Mouse (Mus musculus) thymus, adult 2 months (tissue): ENCODE data around the gene St8sia2. TPM values are rescaled to one million over a fixed set of nuclear protein-coding genes. Genes with fewer than 3 reads are reported as not detected.

Experiments used
- DNase-seq: peaks from one replicate; pipeline ENCODE4 v3.0.0; 2021
- H3K27ac ChIP-seq: fragments of 200-500 bp; 2 replicates; pipeline ENCODE4 v1.5.1; 2012; ENCODE audit warnings: low read length, control low read depth; ENCODE audit not compliant: control insufficient read depth, insufficient read depth
- H3K27me3 ChIP-seq: fragments of 200-500 bp; 2 replicates; pipeline ENCODE4 v1.6.1; 2012; ENCODE audit warnings: mild to moderate bottlenecking, low read length, moderate library complexity, mixed read lengths; ENCODE audit not compliant: control insufficient read depth, insufficient read depth
- H3K36me3 ChIP-seq: fragments of 200-500 bp; 2 replicates; pipeline ENCODE4 v1.6.1; 2012; ENCODE audit warnings: mild to moderate bottlenecking, low read length, moderate library complexity; ENCODE audit not compliant: control insufficient read depth, insufficient read depth
- H3K4me1 ChIP-seq: fragments of 200-500 bp; replicated peaks from 2 replicates; pipeline ENCODE4 v1.6.1; 2012; ENCODE audit warnings: low read length; ENCODE audit not compliant: control insufficient read depth, insufficient read depth
- H3K4me3 ChIP-seq: fragments of 200-500 bp; 2 replicates; pipeline ENCODE4 v1.5.1; 2012; ENCODE audit warnings: mild to moderate bottlenecking, low read length, control low read depth, moderate library complexity; ENCODE audit not compliant: control insufficient read depth, insufficient read depth
- CTCF ChIP-seq: fragments of 200-500 bp; IDR thresholded peaks from 2 replicates; pipeline ENCODE4 v1.5.1; 2012; ENCODE audit warnings: mild to moderate bottlenecking, control low read depth, low read length, moderate library complexity, borderline replicate concordance; ENCODE audit not compliant: control insufficient read depth, poor library complexity, insufficient read depth; ENCODE audit errors: extremely low read depth
- POLR2A ChIP-seq: fragments of 200-500 bp; IDR thresholded peaks from 2 replicates; pipeline ENCODE4 v1.6.1; 2012; ENCODE audit warnings: mild to moderate bottlenecking, low read length, control low read depth, moderate library complexity; ENCODE audit not compliant: control insufficient read depth, poor library complexity, insufficient read depth; ENCODE audit errors: extremely low read depth
- WGBS: fragments of 180-500 bp; shearing (Covaris S2); methylation state at CpG from one replicate; pipeline ENCODE4 v1.1.7; 2018; 5-methylcytosine and 5-hydroxymethylcytosine counted together
- polyA plus RNA-seq: library from polyadenylated mRNA; depleted of rRNA; stranded (reverse); fragments of >200 nt; gene quantifications from 2 replicates; pipeline ENCODE4 v1.2.3, GENCODE M21; 2012

The St8sia2 gene
- polyA plus RNA-seq, 1 experiment = 0.47 TPM

- Histone ChIP-seq H3K4me3 (no peak overlapping the region), H3K4me1 (no peaks in the 10 kb centered on the region), H3K36me3 (no peaks in the 10 kb centered on the region), H3K27ac (no peak overlapping the region), H3K27me3 (no peaks in the 10 kb centered on the region)
- WGBS = 81% methylated on average over 4 of the region's 4 CpGs
- no peak for TF ChIP-seq CTCF
- TF ChIP-seq POLR2A = no peak
- DNase-seq = no peak
These were observed 71.8 kb downstream of the St8sia2 start for GRCm38 (mm10) chr7:73941640-73942039.

- no peak overlapping the region for H3K27ac ChIP-seq
- 91% methylated on average over 8 of the region's 8 CpGs for WGBS
- no peak for DNase-seq
- TF ChIP-seq POLR2A = no peak
- TF ChIP-seq CTCF = no peak
- no peaks in the 10 kb centered on the region for H3K36me3 ChIP-seq
- no peaks in the 10 kb centered on the region for H3K27me3 ChIP-seq
- no peak overlapping the region for H3K4me3 ChIP-seq
- H3K4me1 ChIP-seq = no peaks in the 10 kb centered on the region
These were observed 74.3 kb downstream of the St8sia2 start for GRCm38 (mm10) chr7:73939236-73939635.

- no peak for TF ChIP-seq POLR2A
- no peak for TF ChIP-seq CTCF
- no peak overlapping the region for H3K4me3 ChIP-seq
- no peak for DNase-seq
- no peaks in the 10 kb centered on the region for H3K36me3 ChIP-seq
- WGBS = 92% methylated on average over 7 of the region's 7 CpGs
- no peaks in the 10 kb centered on the region for H3K27me3 ChIP-seq
- H3K4me1 ChIP-seq = no peaks in the 10 kb centered on the region
- no peak overlapping the region for H3K27ac ChIP-seq
These were observed 75.3 kb downstream of the St8sia2 start for GRCm38 (mm10) chr7:73938046-73938810.

GRCm38 (mm10) chr7:73936119-73936518, 77.4 kb downstream of the St8sia2 start:
- Histone ChIP-seq H3K27ac (no peak overlapping the region), H3K36me3 (no peaks in the 10 kb centered on the region), H3K4me1 (no peaks in the 10 kb centered on the region), H3K27me3 (no peaks in the 10 kb centered on the region), H3K4me3 (no peak overlapping the region)
- DNase-seq = no peak
- no peak for TF ChIP-seq CTCF
- 57% methylated on average over 3 of the region's 3 CpGs for WGBS

- Histone ChIP-seq H3K4me1 (no peaks in the 10 kb centered on the region), H3K27me3 (no peaks in the 10 kb centered on the region), H3K36me3 (no peaks in the 10 kb centered on the region), H3K4me3 (no peak overlapping the region), H3K27ac (no peak overlapping the region)
- DNase-seq = no peak
- WGBS = 73% methylated on average over 2 of the region's 2 CpGs
- no peak for TF ChIP-seq POLR2A
- TF ChIP-seq CTCF = no peak
These were observed 77.8 kb downstream of the St8sia2 start for GRCm38 (mm10) chr7:73935703-73936102.

- no peak for DNase-seq
- no peak overlapping the region for H3K4me3 ChIP-seq
- TF ChIP-seq POLR2A = no peak
- TF ChIP-seq CTCF = no peak
- no peaks in the 10 kb centered on the region for H3K36me3 ChIP-seq
- H3K4me1 ChIP-seq = no peaks in the 10 kb centered on the region
- H3K27me3 ChIP-seq = no peaks in the 10 kb centered on the region
- H3K27ac ChIP-seq = no peak overlapping the region
- WGBS = 81% methylated on average over 3 of the region's 3 CpGs
These were observed 80.5 kb downstream of the St8sia2 start for GRCm38 (mm10) chr7:73933036-73933435.

GRCm38 (mm10) chr7:73920921-73921485, 92.5 kb downstream of the St8sia2 start:
- no peaks in the 10 kb centered on the region for H3K27me3 ChIP-seq
- DNase-seq = no peak
- TF ChIP-seq CTCF = no peak
- no peak overlapping the region for H3K27ac ChIP-seq
- H3K36me3 ChIP-seq = no peaks in the 10 kb centered on the region
- 86% methylated on average over 16 of the region's 16 CpGs for WGBS
- no peaks in the 10 kb centered on the region for H3K4me1 ChIP-seq
- no peak overlapping the region for H3K4me3 ChIP-seq
